Mouse (Mus musculus) macrophage (primary cell): ENCODE results near the gene Gli3. TPM values are rescaled to one million over a fixed set of nuclear protein-coding genes. Genes with fewer than 3 reads are reported as not detected.

Experiments used
- H3K27ac ChIP-seq: fragments of 350-480 bp; formaldehyde crosslinking; 2 replicates; pipeline ENCODE4 v1.9.0; 2021
- H3K36me3 ChIP-seq: fragments of 350-480 bp; formaldehyde crosslinking; 2 replicates; pipeline ENCODE4 v1.9.0; 2021; ENCODE audit errors: inconsistent target
- H3K4me3 ChIP-seq: fragments of 350-480 bp; formaldehyde crosslinking; 2 replicates; pipeline ENCODE4 v1.9.0; 2021; ENCODE audit errors: inconsistent target
- H3K79me2 ChIP-seq: fragments of 350-480 bp; formaldehyde crosslinking; 2 replicates; pipeline ENCODE4 v1.9.0; 2021; ENCODE audit errors: inconsistent target
- WGBS: methylation state at CpG from one replicate; pipeline ENCODE4 v1.1.7; 2026; ENCODE audit warnings: inconsistent platforms; ENCODE audit not compliant: missing documents; 5-methylcytosine and 5-hydroxymethylcytosine counted together
- polyA plus RNA-seq: library from polyadenylated mRNA; stranded (reverse); fragments of 250-400 nt; gene quantifications from 3 replicates; pipeline ENCODE4 v1.2.4, GENCODE M21; 2018; ENCODE audit warnings: inconsistent platforms

Gene Gli3
- polyA plus RNA-seq, 1 experiment from 2014 or later, result not detected

GRCm38 (mm10) chr13:15552009-15552408, 89.0 kb downstream of the Gli3 start:
- H3K4me3 ChIP-seq, result no peak overlapping the region
- H3K36me3 ChIP-seq, result no peaks in the 10 kb centered on the region
- H3K79me2 ChIP-seq, result no peaks in the 10 kb centered on the region
- WGBS, result 96% methylated on average over 3 of the region's 3 CpGs
- H3K27ac ChIP-seq, result no peak overlapping the region

- no peaks in the 10 kb centered on the region for H3K36me3 ChIP-seq
- no peak overlapping the region for H3K27ac ChIP-seq
- no peaks in the 10 kb centered on the region for H3K79me2 ChIP-seq
- 40% methylated on average over 2 of the region's 2 CpGs for WGBS
- no peak overlapping the region for H3K4me3 ChIP-seq
These were observed 93.6 kb downstream of the Gli3 start for GRCm38 (mm10) chr13:15556646-15557098.

- H3K27ac ChIP-seq, result no peak overlapping the region
- no peaks in the 10 kb centered on the region for H3K79me2 ChIP-seq
- 65% methylated on average over 3 of the region's 3 CpGs for WGBS
- no peak overlapping the region for H3K4me3 ChIP-seq
- H3K36me3 ChIP-seq, result no peaks in the 10 kb centered on the region
These were observed 98.4 kb downstream of the Gli3 start for GRCm38 (mm10) chr13:15561441-15561840.

- 69% methylated on average over 15 of the region's 15 CpGs for whole genome bisulfite sequencing
- no peaks in the 10 kb centered on the region for H3K79me2 ChIP-seq
- no peak overlapping the region for H3K27ac ChIP-seq
- H3K4me3 ChIP-seq, result no peak overlapping the region
- no peaks in the 10 kb centered on the region for H3K36me3 ChIP-seq
These were observed 108.0 kb downstream of the Gli3 start for GRCm38 (mm10) chr13:15570908-15571568.

GRCm38 (mm10) chr13:15577133-15577917, 114.3 kb downstream of the Gli3 start:
- H3K27ac ChIP-seq, result no peak overlapping the region
- H3K79me2 ChIP-seq, result no peaks in the 10 kb centered on the region
- H3K4me3 ChIP-seq, result no peak overlapping the region
- WGBS, result 87% methylated on average over 8 of the region's 8 CpGs
- no peaks in the 10 kb centered on the region for H3K36me3 ChIP-seq

GRCm38 (mm10) chr13:15580458-15580857, 117.4 kb downstream of the Gli3 start:
- Histone ChIP-seq H3K4me3 (no peak overlapping the region), H3K79me2 (no peaks in the 10 kb centered on the region), H3K27ac (no peak overlapping the region), H3K36me3 (no peaks in the 10 kb centered on the region)
- 92% methylated on average over 5 of the region's 5 CpGs for WGBS

GRCm38 (mm10) chr13:15585941-15586340, 122.9 kb downstream of the Gli3 start:
- H3K79me2 ChIP-seq, result no peaks in the 10 kb centered on the region
- H3K27ac ChIP-seq, result no peak overlapping the region
- no peak overlapping the region for H3K4me3 ChIP-seq
- no peaks in the 10 kb centered on the region for H3K36me3 ChIP-seq
- 89% methylated on average over 2 of the region's 2 CpGs for WGBS

- H3K4me3 ChIP-seq, result no peak overlapping the region
- WGBS, result 88% methylated on average over 16 of the region's 16 CpGs
- H3K36me3 ChIP-seq, result no peaks in the 10 kb centered on the region
These were observed 125.5 kb downstream of the Gli3 start for GRCm38 (mm10) chr13:15588278-15589272.

GRCm38 (mm10) chr13:15590326-15590933, 127.4 kb downstream of the Gli3 start:
- no peaks in the 10 kb centered on the region for H3K36me3 ChIP-seq
- H3K4me3 ChIP-seq, result no peak overlapping the region
- no peak overlapping the region for H3K27ac ChIP-seq
- WGBS, result 43% methylated on average over 6 of the region's 6 CpGs
- H3K79me2 ChIP-seq, result no peaks in the 10 kb centered on the region

More at GRCm38 (mm10) chr13:15588278-15589272, 125.5 kb downstream of the Gli3 start:
- H3K27ac ChIP-seq, result no peak overlapping the region
- H3K79me2 ChIP-seq, result no peaks in the 10 kb centered on the region

- H3K79me2 ChIP-seq, result no peaks in the 10 kb centered on the region
These were observed 133.6 kb downstream of the Gli3 start for GRCm38 (mm10) chr13:15596667-15597066.

GRCm38 (mm10) chr13:15599741-15600140, 136.7 kb downstream of the Gli3 start:
- 76% methylated on average over 2 of the region's 2 CpGs for WGBS
- no peak overlapping the region for H3K4me3 ChIP-seq
- no peaks in the 10 kb centered on the region for H3K36me3 ChIP-seq
- H3K27ac ChIP-seq, result no peak overlapping the region
- no peaks in the 10 kb centered on the region for H3K79me2 ChIP-seq

More at GRCm38 (mm10) chr13:15596667-15597066, 133.6 kb downstream of the Gli3 start:
- WGBS, result 90% methylated on average over 5 of the region's 5 CpGs
- H3K36me3 ChIP-seq, result no peaks in the 10 kb centered on the region
- no peak overlapping the region for H3K4me3 ChIP-seq
- H3K27ac ChIP-seq, result no peak overlapping the region

GRCm38 (mm10) chr13:15602161-15602560, 139.1 kb downstream of the Gli3 start:
- Histone ChIP-seq H3K27ac (no peak overlapping the region), H3K36me3 (no peaks in the 10 kb centered on the region), H3K79me2 (no peaks in the 10 kb centered on the region), H3K4me3 (no peak overlapping the region)
- 90% methylated on average over 5 of the region's 5 CpGs for WGBS

- Histone ChIP-seq H3K4me3 (no peak overlapping the region), H3K27ac (no peak overlapping the region), H3K79me2 (no peaks in the 10 kb centered on the region), H3K36me3 (no peaks in the 10 kb centered on the region)
- WGBS, result 76% methylated on average over 4 of the region's 4 CpGs
These were observed 139.7 kb downstream of the Gli3 start for GRCm38 (mm10) chr13:15602677-15603221.

GRCm38 (mm10) chr13:15604074-15604473, 141.0 kb downstream of the Gli3 start:
- no peak overlapping the region for H3K27ac ChIP-seq
- no peaks in the 10 kb centered on the region for H3K36me3 ChIP-seq
- WGBS, result 87% methylated on average over 6 of the region's 6 CpGs
- no peaks in the 10 kb centered on the region for H3K79me2 ChIP-seq
- no peak overlapping the region for H3K4me3 ChIP-seq
